Comparison of ENCODE assay signal across 10 mouse cellular contexts in the genomic region with DNA sequence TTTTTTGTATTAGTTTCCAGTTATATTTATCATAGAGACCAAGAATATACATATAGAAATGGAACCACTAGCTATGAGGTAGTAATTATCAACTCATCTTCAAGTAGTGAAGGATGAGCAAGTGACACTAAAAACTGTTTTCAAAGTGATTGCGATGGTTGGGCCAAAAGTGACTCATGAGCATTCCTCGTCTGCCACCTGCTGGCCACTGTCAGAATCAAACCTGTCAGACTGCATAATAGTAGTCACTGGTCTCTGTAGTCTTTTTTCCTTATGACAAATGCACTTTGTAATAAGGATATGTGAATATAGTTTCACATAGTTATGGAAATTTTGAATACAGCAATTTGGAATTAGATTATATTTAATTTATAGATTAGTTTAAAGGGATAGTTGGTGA. TPM values are rescaled to one million over a fixed set of nuclear protein-coding genes. Genes with fewer than 3 reads are reported as not detected.
DNase-seq lines count a peak whose midpoint lies in the region; ATAC-seq and TF ChIP-seq lines count a peak whose summit lies in the region.
"Had no signal": no experiment of that assay in that cellular context is flagged by ENCODE, and none has a peak within 500 bp of the region (broad histone marks: within the 10 kb centered on the region; RNA-seq: fewer than 3 reads in every experiment).

No protein-coding gene starts in this region.

- no peak overlapping the region for H3K4me2 ChIP-seq in kidney, postnatal 0 days (ENCODE audit: low read length)

- peaks cover 3% of the 10 kb centered on the region; the same call in 1 of the 2 replicates for H3K27me3 ChIP-seq in kidney, postnatal 0 days (ENCODE audit: insufficient read depth, low read length)

- no peak for TF ChIP-seq POLR2A in cortical plate, adult 2 months (IDR thresholded peaks at IDR 0.05; ENCODE audit: extremely low read depth, insufficient read depth, low read length)
- TF ChIP-seq POLR2A in lung, adult 2 months (IDR thresholded peaks at IDR 0.05; ENCODE audit: borderline replicate concordance, extremely low read depth, low read depth, low read length): no peak

- WGBS in kidney, postnatal 0 days: 2% methylated on average over 2 of the region's 2 CpGs
- WGBS in lung, adult 2 months: 0% methylated on average over 2 of the region's 2 CpGs

- H3K36me3 ChIP-seq in kidney, postnatal 0 days (ENCODE audit: insufficient read depth, low read length): no peaks in the 10 kb centered on the region

- H3K27ac ChIP-seq in cortical plate, adult 2 months (ENCODE audit: insufficient read depth, low read length): no peak overlapping the region
- no peak overlapping the region for H3K27ac ChIP-seq in kidney, postnatal 0 days

- peak; percentile 94 for TF ChIP-seq CTCF in cortical plate, adult 2 months (IDR thresholded peaks at IDR 0.05; ENCODE audit: extremely low read depth, insufficient read depth, low read length)
- peak; percentile 91 for TF ChIP-seq CTCF in kidney, postnatal 0 days (IDR thresholded peaks at IDR 0.05; ENCODE audit: low read depth)
- TF ChIP-seq CTCF in lung, adult 2 months (IDR thresholded peaks at IDR 0.05; ENCODE audit: insufficient read depth, low read length): peak; percentile 94

- DNase-seq in cerebellum, adult 11 months: peak; percentile 31
- DNase-seq in cerebellum, adult 9-11 months: no peak
- peak; percentile 91 for DNase-seq in NIH3T3 (ENCODE audit: low read depth)
- peak; percentile 26 to 47 for DNase-seq in gastrocnemius, postnatal 4 days (ENCODE audit: low spot score in 2 of 2)
- DNase-seq in kidney, postnatal 0 days (ENCODE audit: low spot score): peak; percentile 86
- peak; percentile 48 for DNase-seq in lung, adult 2 months
- peak; percentile 89 for DNase-seq in retina, embryonic 14.5 days (ENCODE audit: low spot score)

- no peaks in the 10 kb centered on the region for H3K9me3 ChIP-seq in kidney, postnatal 0 days (replicated peaks; ENCODE audit: low read length)

- no peak for ATAC-seq in kidney, postnatal 0 days (replicated peaks; ENCODE audit: low FRiP score, low read depth)

- no peak overlapping the region for H3K9ac ChIP-seq in kidney, postnatal 0 days (ENCODE audit: low read depth, low read length)

- no peaks in the 10 kb centered on the region for H3K4me1 ChIP-seq in cortical plate, adult 2 months (ENCODE audit: control insufficient read depth, insufficient read depth, low read length)
- peaks cover under 1% of the 10 kb centered on the region; the same call in 1 of the 2 replicates for H3K4me1 ChIP-seq in kidney, postnatal 0 days (replicated peaks; ENCODE audit: insufficient read depth, low read length)
- H3K4me1 ChIP-seq in lung, adult 2 months (ENCODE audit: control insufficient read depth, insufficient read depth, low read length): no peaks in the 10 kb centered on the region

- H3K4me3 ChIP-seq in cortical plate, adult 2 months (ENCODE audit: insufficient read depth, low read length): no peak overlapping the region
- no peak overlapping the region for H3K4me3 ChIP-seq in kidney, postnatal 0 days (replicated peaks; ENCODE audit: low read depth, low read length)
- no peak overlapping the region for H3K4me3 ChIP-seq in lung, adult 2 months (replicated peaks; ENCODE audit: extremely low read depth, low read depth, low read length)

RNA-seq across cellular contexts. Expression of a gene that starts 5.3 kb away (rescaled TPM):
- polyA plus RNA-seq in cortical plate, adult 2 months (2012; rRNA removed): not detected in 2 replicates
- not detected for total RNA-seq in gastrocnemius, postnatal 4 days (2021)
- polyA plus RNA-seq in kidney, postnatal 0 days (2015; fragmentation: Nextera tagmentation; extraction: Ambion mirVana): 0.17 TPM in 1 of 2 replicates, not detected in the other
- 2.2 TPM in 2 replicates for polyA plus RNA-seq in lung, adult 2 months (2012; rRNA removed)
- total RNA-seq: left cerebral cortex, adult 8-10 months had no signal
- polyA plus RNA-seq: stomach, embryonic 14.5 days had no signal

RNA-seq across cellular contexts. Expression of a gene that starts 17.9 kb away (rescaled TPM):
- polyA plus RNA-seq in cortical plate, adult 2 months (2012; rRNA removed): 0.06 and 0.08 TPM in 2 replicates
- total RNA-seq in gastrocnemius, postnatal 4 days (2021): under 1 TPM; 0.69 to 0.91 TPM
- 1.0 and 1.3 TPM in 2 replicates for polyA plus RNA-seq in kidney, postnatal 0 days (2015; fragmentation: Nextera tagmentation; extraction: Ambion mirVana)
- polyA plus RNA-seq in lung, adult 2 months (2012; rRNA removed): 1.9 and 2.5 TPM in 2 replicates

RNA-seq across cellular contexts. Expression of a gene that starts 21.9 kb away (rescaled TPM):
- polyA plus RNA-seq in cortical plate, adult 2 months (2012; rRNA removed): 16.7 and 18.2 TPM in 2 replicates
- total RNA-seq in gastrocnemius, postnatal 4 days (2021): 10 to 100 TPM; 22.0 to 22.2 TPM
- polyA plus RNA-seq in kidney, postnatal 0 days (2015; fragmentation: Nextera tagmentation; extraction: Ambion mirVana): 74.1 and 90.5 TPM in 2 replicates
- polyA plus RNA-seq in lung, adult 2 months (2012; rRNA removed): 21.9 and 40.0 TPM in 2 replicates
